Mouse (Mus musculus) kidney, adult 9 months (tissue): ENCODE measurements at regions not wholly inside any gene's neighbourhood (a gene's known extent, or its start where the extent isn't known, plus 50 kb on each side); places are given as distances from the start of the nearest gene placed in this dataset.

Source experiments
- DNase-seq: peaks from one replicate; pipeline ENCODE4 v3.0.0; 2022

DNA sequence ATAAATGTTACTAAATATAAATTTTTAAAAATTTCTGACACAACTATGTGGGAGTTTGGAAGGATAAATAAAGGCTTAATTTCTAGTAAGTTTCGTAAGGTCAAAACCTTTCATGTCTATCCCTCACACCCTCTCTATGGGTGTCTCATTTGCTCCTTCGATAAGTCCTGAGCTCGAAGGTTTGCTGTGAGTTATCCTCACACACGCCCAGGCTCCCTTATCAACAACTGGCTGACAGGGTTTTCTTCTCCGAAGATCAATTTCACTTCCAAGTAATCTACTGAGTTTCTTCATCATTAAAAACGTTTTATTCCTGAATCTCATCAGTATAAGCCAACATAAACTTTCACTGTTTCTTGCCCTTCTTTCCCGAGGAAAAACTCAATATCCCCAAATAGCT lies 416.0 kb upstream of the Nudt12 start:
- DNase-seq = no peak

DNA sequence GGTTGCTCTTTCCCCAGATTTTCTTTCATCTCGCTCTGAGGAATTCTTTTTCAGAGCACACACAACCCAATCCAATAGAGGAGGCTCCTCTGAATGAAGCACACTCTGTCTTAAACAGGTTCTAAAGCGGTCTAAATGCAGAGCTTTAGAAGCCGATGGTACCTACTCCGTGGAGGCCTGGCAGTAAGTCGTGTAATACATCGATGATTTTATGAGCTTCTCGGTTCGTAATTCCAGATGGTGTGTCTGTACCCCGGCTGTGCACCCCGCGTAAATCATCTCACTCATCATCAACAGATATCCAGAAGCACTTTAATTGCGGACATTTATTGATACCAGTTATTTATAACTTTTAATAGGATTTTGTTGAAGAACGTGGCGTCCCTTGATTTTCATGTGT lies 408.3 kb upstream of the Nudt12 start:
- no peak for DNase-seq

DNA sequence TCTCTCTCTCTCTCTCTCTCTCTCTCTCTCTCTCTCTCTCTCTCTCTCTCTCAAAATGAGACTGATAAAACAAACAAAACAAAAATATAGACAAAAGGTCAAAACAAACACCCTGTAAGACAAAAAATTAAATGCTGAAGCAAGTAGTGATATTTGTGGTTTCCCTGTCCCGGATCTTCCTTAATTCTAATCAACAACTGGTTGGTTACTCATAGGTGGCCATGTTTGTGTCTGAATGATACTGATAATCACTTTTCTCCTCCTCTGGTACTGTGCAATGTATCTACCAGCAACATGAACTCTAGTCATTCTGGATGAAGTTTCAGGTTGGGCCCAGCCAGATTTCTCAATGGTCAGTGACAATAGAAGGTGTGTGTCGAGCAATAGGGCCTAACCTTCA lies 396.1 kb upstream of the Nudt12 start:
- no peak for DNase-seq

DNA sequence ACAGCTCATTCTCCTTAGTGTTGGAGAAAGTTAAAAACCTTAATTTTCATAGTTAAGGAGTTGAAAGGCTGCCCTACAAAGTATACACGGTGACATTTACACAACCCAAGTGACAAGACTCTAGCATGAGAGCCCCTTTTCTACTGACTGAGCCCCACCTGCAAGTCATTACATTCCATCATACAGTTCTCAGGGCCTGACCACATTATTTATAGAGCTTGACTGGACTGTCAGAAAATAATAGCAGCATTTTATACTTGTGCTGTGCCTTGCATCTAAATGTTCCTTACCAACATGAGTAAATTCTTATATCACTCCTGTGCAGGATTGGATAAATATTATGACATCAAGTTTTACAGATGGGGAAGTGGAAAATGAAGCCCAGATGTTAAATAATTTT lies 391.4 kb upstream of the Nudt12 start:
- no peak for DNase-seq

DNA sequence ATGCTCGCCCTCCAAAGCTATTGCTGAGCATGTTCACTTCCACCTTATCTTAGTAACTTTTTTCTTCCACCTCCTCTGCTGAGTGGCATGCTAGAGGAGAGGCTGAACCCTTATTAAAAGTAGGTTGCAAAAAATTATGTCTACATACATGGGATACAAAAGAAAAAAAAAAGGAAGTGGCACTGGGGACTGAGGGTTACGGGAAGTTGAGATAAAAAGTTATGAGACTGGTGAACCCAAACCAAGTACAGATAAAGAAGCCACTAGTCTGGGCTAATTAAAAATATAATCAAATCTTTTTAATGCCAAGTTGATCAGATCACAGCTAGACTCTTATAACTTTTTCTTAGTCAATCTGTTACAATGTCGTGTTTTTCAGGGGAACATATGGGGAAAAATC lies 384.2 kb upstream of the Nudt12 start:
- no peak for DNase-seq

DNA sequence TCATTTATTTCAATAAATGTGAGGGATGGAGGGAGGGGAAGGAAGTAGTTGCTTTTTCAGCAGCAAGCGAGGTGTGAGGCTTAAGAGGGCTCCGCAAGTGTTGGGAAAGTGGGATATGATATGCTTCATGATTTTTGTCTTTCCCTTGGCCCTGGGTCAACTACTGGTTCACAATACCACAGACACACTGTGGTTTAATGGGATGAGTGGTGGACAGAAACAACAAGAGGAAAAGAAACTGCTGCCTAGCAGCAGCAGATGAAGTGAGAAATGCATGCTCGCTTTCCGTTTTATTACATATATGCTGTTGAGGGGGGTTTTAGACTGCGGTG lies 369.9 kb upstream of the Nudt12 start:
- no peak for DNase-seq

DNA sequence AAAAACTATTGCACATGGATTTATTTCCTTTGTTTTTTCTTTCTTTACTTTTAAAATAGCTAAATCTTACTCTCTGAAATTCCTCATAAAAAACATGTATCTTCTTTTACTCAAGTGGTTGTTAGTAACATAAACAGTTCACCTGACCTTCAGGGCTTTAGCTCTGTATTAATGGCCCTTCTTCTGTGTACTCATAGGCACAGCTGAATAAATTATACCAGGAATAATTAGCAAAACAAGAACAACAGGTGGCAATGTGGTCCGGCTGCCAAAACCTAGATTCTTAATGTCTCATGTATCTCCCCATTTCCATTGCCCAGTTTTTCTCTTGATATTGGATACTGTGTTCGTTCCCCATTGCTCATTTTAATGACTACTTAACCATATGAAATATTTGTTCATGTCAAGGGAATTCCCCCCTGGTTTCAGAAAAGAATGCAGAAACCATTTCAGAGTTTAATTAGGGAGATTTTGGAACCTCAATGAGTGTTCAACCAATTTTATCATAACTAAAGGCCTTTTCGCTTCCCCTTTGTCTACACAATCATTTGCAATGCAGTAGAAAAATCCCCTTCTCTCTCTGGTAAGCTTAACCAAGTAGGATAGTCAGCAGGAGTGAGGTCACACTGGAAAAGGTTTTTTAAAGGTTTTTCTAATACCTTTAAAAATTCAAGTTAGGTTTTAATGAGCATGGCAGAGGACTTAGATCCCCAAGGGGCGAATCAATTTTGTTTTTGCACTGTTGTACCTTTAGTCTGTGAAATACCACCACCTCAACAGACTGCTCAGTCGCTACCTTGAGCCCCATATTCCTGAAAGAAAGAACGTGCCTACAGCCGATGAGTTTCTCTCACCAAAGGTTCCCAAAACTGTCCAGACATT lies 369.3 kb upstream of the Nudt12 start:
- DNase-seq = no peak

DNA sequence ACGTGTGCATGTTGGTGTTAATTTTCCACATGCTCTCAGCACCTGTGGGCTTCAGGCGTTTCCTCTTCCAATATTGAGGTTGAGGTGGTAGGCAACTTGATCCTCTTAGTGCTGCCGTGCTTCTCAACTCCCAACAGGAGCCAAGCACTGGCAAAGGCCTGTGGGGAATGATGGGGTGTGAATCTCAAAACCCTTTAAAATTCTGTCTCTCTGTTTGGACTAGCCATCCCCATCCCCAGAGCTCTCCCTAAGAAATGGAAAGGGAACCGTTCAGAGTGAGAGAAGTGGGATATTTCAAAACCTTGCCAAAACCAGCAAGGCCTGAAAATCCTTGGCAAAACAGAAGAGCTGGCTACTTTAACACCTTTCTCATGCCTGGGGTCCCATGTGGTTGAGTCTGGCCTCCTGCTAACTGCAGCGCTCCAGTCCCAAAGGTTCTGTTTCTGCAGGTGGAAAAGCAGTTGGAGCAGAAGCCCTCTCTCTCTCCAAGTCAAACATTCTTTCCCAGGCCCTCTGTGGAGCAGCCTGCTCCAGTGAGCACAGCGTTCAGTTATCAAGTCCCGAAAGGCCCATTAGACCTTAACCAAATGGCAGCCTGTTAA lies 360.4 kb upstream of the Nudt12 start:
- DNase-seq = no peak

DNA sequence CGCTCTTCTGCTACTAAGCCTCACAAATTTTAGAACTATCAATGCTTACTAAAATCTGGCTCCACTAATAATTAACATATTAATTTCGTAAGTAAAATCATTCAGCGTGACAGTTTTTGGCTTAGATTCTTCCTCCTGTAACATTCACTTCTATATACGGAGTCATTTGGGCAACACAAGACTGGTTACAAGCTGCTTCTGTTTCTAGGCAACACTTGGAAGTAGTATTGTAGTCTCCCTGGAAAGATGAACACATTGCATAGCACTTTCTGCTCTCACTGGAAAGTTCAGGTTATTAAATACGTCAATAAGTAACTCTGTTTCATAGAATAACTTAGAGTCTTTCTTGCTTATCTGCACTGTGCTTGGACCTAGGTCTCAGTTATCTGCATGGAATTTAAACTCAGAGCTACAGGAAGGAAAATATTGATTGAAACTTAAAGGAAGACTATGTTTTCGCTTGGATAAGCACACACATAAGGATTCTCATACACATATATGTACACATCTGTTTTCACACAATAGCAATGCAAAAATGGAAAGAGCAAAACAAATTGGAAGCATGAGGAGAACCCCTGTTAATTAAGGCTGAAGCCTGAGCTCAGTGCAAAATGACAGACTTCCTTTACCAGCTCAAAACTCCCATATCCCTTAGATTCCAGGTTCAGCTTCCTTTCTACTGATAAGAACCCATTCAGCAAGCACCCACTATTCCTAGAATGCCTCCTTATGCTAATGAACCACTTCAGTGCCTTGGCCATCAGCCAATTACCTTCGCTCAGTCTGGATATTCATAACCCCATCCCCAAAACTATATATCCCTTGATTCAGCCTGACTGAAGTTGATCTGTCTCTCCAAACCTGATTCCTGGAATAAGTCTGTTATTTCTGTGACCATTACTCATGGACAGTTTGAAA lies 356.7 kb upstream of the Nudt12 start:
- no peak for DNase-seq

DNA sequence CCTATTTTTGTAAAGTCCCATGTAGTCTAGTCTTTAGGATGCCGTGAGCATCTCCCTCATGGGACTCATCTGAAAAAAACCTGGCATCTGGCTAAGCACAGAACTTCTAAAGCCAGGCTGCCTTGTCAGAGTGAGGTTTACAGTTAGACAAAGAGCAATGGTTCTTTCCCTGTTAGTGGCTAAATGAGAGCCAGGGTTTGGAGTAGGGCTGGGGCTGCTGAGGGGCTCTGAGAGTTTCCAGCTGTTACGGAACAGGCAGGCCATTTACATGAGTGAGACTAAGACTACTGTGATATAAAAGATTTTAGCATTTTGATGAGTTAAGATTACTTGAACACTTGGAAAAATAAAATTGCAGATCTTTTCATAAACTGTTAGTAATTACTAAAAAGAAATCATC lies 352.2 kb upstream of the Nudt12 start:
- DNase-seq = no peak

DNA sequence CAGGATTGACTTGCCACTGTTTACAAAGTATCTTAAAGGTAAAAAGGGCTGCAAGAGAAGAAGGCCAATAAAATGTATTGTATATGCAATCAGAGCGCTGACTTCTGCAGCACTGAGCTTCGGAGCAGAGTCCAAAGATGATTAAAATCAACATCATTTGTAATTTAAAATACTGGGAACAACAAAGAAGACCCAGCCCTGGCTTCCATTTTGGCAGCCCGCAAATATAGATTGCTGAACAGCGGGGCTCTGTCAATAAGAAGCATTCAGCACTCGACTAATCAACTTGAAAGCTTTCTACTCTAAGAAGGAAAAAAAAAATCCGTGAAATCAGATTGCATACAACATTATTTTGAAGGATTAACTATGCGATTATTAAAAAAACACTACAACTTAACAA lies 348.9 kb upstream of the Nudt12 start:
- DNase-seq = no peak

DNA sequence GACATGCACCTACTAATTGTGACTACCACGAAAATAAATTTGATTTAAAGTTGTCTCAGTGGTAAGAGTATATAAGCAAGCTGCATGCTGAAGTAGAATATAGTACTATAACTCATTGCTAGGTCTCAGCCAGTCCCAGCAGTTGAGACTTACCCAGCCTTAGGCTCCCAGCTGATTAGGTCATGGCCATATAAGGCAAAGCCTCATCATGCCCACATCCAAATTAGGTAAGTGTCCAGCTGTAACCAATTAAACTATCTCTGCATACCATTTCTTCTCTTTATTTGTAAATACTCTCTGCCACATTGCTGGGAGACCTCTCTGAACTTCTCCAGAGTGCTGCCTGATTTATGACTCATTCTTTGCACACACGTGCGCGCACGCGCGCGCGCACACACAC lies 347.9 kb upstream of the Nudt12 start:
- DNase-seq = no peak

DNA sequence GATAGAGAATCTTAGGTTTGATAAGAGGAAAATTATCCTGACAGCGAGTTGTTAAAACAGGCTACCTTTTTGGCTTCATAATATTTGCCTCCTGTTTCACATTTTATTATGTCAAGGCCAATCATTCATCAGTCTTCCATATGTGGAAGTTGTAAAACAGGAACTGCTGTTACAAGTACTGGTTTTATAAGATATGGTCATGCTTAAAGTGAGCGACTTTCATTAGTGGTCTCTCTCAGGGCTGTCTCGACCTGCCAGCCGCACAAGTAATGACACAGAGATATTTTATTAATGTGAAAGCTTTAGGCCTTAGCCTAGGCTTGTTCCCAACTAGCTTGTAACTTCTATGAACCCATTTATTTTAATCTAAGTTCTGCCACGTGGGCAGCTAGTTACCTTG lies 346.3 kb upstream of the Nudt12 start:
- DNase-seq = no peak

DNA sequence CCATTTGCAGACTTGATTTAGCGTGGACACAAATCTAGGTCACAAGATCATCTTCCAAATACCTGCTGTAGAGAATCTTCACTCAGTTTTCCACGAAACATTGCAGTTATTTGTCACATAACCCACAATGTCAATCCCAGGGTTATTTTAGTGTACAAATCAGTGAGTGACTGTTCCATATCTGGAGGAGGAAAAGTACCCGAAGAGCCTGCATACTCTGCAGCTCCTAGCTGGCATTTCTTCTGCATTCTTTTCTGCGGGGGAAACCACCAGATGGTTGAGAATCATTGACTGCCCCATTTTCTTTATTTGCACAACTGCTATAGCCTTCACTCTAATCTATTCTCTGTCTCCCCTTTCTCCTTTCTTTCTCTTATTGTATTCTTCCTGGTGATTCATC lies 332.4 kb upstream of the Nudt12 start:
- DNase-seq = no peak

DNA sequence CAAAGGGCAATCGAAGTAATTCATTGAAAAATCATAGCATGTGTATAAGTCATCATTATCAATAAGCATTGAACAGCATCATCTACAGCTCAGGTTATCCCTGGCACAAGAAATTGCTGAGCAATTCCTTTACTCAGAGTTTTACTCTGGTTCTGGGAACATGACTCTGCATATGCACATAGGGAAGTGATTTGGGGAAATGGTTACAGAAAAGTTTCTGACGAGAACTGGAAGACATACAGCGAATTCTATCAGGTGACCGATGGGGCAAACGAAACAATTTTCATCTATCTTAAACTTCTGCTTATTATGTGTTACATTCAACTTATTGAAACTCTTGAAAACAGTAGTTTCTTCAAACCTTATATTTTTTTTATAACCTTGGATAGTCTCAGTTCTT lies 284.8 kb upstream of the Nudt12 start:
- no peak for DNase-seq

DNA sequence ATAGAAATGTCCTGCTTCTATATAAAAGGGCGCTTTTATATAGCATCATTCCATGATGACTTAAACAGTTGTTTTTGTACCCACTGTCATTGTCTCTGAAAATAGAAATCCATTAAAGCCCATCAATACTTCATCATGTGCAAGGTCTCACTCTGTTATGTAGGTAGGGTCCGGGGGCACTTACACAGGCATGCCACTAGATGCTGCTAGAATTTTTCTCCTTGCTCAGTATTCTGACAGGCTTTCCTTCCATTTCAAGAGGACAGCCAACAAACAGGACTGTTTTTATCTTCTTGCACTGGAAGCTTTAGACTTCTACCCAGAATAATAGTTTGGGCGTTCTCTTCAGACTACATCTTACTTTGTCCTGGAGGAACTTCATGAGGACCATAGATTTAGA lies 268.2 kb upstream of the Nudt12 start:
- DNase-seq = peak; percentile 2

DNA sequence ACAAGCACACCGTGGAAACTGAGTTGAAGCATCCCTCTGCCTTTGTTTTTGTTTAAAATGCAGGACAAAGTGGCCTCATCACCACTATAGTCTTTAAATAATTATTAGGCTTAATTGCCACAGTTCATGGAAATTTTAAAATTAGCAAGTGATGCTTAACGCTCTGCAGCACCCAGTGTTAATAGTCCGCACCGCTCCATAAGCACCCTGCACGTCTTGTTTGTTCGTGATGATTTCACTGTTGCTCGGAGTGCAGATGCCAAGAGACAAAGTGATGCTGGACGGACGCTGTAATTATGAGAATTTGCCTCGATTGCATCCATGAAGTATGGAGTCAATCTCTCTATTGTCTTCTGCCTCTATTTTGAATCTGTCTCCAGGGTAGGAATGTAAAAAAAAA lies 266.6 kb upstream of the Nudt12 start:
- no peak for DNase-seq

DNA sequence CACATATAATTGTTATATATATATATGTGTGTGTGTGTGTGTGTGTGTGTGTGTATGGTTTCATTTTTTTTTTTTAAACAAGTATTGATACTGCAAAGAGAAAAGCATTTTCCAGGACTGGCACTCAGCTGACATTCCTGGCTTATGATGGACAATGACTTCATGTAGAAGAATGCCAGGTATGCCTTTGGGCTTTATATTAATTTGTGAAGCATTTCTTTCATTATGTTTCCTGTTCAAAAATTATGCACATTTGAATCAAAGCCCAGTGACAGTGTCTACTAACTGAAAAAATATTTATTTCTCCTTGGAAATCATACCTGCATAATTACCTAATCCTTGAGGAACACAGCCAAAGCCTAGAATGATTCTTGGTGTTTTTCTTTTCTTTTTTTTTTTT lies 256.4 kb upstream of the Nudt12 start:
- DNase-seq = no peak

DNA sequence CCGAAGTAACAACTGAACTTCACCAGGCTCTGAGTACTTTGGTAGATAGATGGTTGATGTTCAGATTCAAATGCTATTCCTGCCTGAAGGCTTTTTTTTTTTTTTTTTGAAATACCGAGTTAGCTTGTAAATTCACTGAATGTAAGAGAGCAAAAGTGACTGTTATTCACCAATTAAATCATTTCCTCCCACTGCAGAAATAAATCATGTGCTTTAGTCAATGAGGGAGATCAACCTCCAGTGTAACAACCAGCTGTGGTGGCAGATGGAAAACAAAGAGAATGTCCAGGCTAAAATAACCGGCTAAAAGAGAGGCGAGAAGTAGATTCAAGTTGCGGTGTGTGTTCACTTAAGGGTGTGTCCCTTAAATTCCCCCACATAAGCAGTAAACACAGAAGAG lies 235.8 kb upstream of the Nudt12 start:
- no peak for DNase-seq

DNA sequence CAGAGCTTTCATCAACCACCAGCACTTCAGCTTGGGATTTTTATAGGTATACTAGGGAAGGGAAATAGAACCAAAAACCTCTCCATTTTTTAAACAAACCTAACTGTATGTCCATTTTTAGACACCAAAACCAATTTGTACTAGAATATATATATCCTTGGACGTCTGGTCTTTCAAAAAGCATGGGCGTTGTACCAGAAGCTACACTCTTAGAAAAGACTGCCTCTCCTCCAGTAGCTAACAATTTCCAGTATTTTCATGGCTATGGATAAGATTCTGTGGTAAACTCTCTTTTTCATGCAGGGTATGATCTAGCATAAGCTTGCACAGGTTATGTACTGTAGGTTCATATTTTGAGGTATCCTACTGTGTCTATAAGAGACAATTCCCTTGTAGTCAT lies 219.1 kb upstream of the Nudt12 start:
- no peak for DNase-seq
